In genomic region chr2:24975704-24976297, GRCm38 (mm10) we compare ENCODE assay signal across 8 mouse cellular contexts. TPM values are rescaled to one million over a fixed set of nuclear protein-coding genes. Genes with fewer than 3 reads are reported as not detected.
DNase-seq lines count a peak whose midpoint lies in the region; ATAC-seq and TF ChIP-seq lines count a peak whose summit lies in the region.

Gene Pnpla7, plus strand, starts transcription at chr2:24976033.

- peak; percentile 61; the same call in 1 of the 2 replicates for TF ChIP-seq POLR2A in cortical plate, adult 2 months (IDR thresholded peaks at IDR 0.05; ENCODE audit: extremely low read depth, insufficient read depth, low read length)

- H3K4me1 ChIP-seq in cortical plate, adult 2 months (ENCODE audit: control insufficient read depth, insufficient read depth, low read length): no peaks in the 10 kb centered on the region; the same call in 1 of the 2 replicates
- H3K4me1 ChIP-seq in hindbrain, postnatal 0 days (ENCODE audit: insufficient read depth, low read length): peaks cover 14% of the 10 kb centered on the region

- H3K9ac ChIP-seq in hindbrain, postnatal 0 days (replicated peaks; ENCODE audit: low read length): peak within 1 kb of the TSS; percentile 75

- peaks cover 63% of the 10 kb centered on the region for H3K79me2 ChIP-seq in macrophage (ENCODE audit: inconsistent target)

- no peaks in the 10 kb centered on the region for H3K27me3 ChIP-seq in hindbrain, postnatal 0 days (ENCODE audit: insufficient read depth, low read length)

- peak; percentile 63 to 80 for DNase-seq in gastrocnemius, adult 8-10 months (ENCODE audit: low spot score in 2 of 2)
- peak; percentile 75 for DNase-seq in hindbrain, postnatal 0 days (ENCODE audit: low spot score)
- peak; percentile 60 to 68 for DNase-seq in left cerebral cortex, adult 2 months (ENCODE audit: extremely low spot score in 1 of 2, low spot score in 2 of 2)
- DNase-seq in right cerebral cortex, adult 18-20 months: peak; percentile 81
- peak; percentile 57 for DNase-seq in urinary bladder, adult 2 months (ENCODE audit: low spot score)

- peak within 1 kb of the TSS; percentile 91 for H3K4me2 ChIP-seq in hindbrain, postnatal 0 days (ENCODE audit: low read depth, low read length)

- H3K4me3 ChIP-seq in cortical plate, adult 2 months (ENCODE audit: insufficient read depth, low read length): peak within 1 kb of the TSS; percentile 74
- H3K4me3 ChIP-seq in hindbrain, postnatal 0 days (ENCODE audit: low read length): peak within 1 kb of the TSS; percentile 84
- peak within 1 kb of the TSS; percentile 58 for H3K4me3 ChIP-seq in left cerebral cortex, adult 2 months
- H3K4me3 ChIP-seq in macrophage (ENCODE audit: inconsistent target): peak within 1 kb of the TSS; percentile 91

- intact Hi-C loops in left cerebral cortex, adult 2 months (cut with DNase I): loop anchor here (5.0 kb wide), 1 partner anchor 76 kb away; the partner anchor contains the start of gene Nsmf

- H3K27ac ChIP-seq in cortical plate, adult 2 months (ENCODE audit: insufficient read depth, low read length): peak within 1 kb of the TSS; percentile 57
- peak within 1 kb of the TSS; percentile 90 for H3K27ac ChIP-seq in hindbrain, postnatal 0 days
- H3K27ac ChIP-seq in left cerebral cortex, adult 2 months: peak within 1 kb of the TSS; percentile 86
- peak within 1 kb of the TSS; percentile 91 for H3K27ac ChIP-seq in macrophage

- no peak for TF ChIP-seq CTCF in cortical plate, adult 2 months (IDR thresholded peaks at IDR 0.05; ENCODE audit: extremely low read depth, insufficient read depth, low read length)
- no peak for TF ChIP-seq CTCF in hindbrain, postnatal 0 days (IDR thresholded peaks at IDR 0.05; ENCODE audit: low read depth)
- no peak for TF ChIP-seq CTCF in left cerebral cortex, adult 2 months (IDR thresholded peaks at IDR 0.05)

- peak; percentile 59 for ATAC-seq in activated CD4-positive, CD25-positive, alpha-beta regulatory T cell, adult 4 months
- peak; percentile 50 for ATAC-seq in hindbrain, postnatal 0 days

- H3K36me3 ChIP-seq in hindbrain, postnatal 0 days (ENCODE audit: insufficient read depth, low read length): peaks cover 9% of the 10 kb centered on the region; the same call in 1 of the 2 replicates
- peaks cover 15% of the 10 kb centered on the region for H3K36me3 ChIP-seq in macrophage (ENCODE audit: inconsistent target)

- H3K9me3 ChIP-seq in hindbrain, postnatal 0 days (ENCODE audit: low read length): no peaks in the 10 kb centered on the region

- 1% methylated on average over 16 of the region's 16 CpGs for WGBS in hindbrain, postnatal 0 days
- 4% methylated on average over 15 of the region's 16 CpGs for WGBS in macrophage (ENCODE audit: missing documents)

RNA-seq across cellular contexts. Expression of gene Pnpla7, which starts in this region (rescaled TPM):
- 10 to 100 TPM; 49.3 to 51.3 TPM for polyA plus RNA-seq in activated CD4-positive, CD25-positive, alpha-beta regulatory T cell, adult 4 months (2017; shearing (Covaris generic))
- 20.1 and 22.5 TPM in 2 replicates for polyA plus RNA-seq in cortical plate, adult 2 months (2012; rRNA removed)
- 10 to 100 TPM; 32.8 to 48.4 (median 40.4) TPM for total RNA-seq in gastrocnemius, adult 8-10 months (2022)
- 6.7 and 7.6 TPM in 2 replicates for total RNA-seq in hindbrain, postnatal 0 days (2014; rRNA removed)
- 4.1 and 4.8 TPM in 2 replicates for polyA plus RNA-seq in hindbrain, postnatal 0 days (2015; fragmentation: Nextera tagmentation; extraction: Ambion mirVana)
- total RNA-seq in left cerebral cortex, adult 2 months (2021): 10 to 100 TPM; 22.0 to 22.2 TPM
- total RNA-seq in macrophage (2018; cell fraction: chromatin; rRNA removed): 1,000 to 10,000 TPM in 5 of 26 experiments, 100 to 1,000 TPM in 20, 10 to 100 TPM in 1; 39.5 to 1,177 (median 524) TPM
- total RNA-seq in macrophage (2018; cell fraction: cytosol; rRNA removed): 100 to 1,000 TPM in 13 of 26 experiments, 10 to 100 TPM in 13; 44.4 to 172 (median 98.9) TPM
- 100 to 1,000 TPM in 24 of 26 experiments, 10 to 100 TPM in 2; 50.9 to 630 (median 233) TPM for total RNA-seq in macrophage (2018; cell fraction: nucleus; rRNA removed)
- 43.8 to 153 TPM (median 111 TPM) in 3 replicates for polyA plus RNA-seq in macrophage (2018)
- 17.2 and 24.1 TPM in 2 replicates for polyA plus RNA-seq in urinary bladder, adult 2 months (2012; rRNA removed)

Comparison
In these comparisons a context has a peak if more than half of its experiments do, and no peak if none do; other contexts are left out.
1. Peak in every context shown above with its lines: DNase-seq, ATAC-seq, H3K4me3 ChIP-seq and H3K27ac ChIP-seq.